Mouse (Mus musculus) C2C12 (cell line): ENCODE measurements around the gene Nostrin. TPM values are rescaled to one million over a fixed set of nuclear protein-coding genes. Genes with fewer than 3 reads are reported as not detected.

Experiments used
- H3K27me3 ChIP-seq: one replicate; pipeline ENCODE4 v1.6.1; 2011; ENCODE audit not compliant: control insufficient read depth, insufficient read depth, insufficient read length
- H3K36me3 ChIP-seq: one replicate; pipeline ENCODE4 v1.6.1; 2011; ENCODE audit not compliant: control insufficient read depth, insufficient read depth
- H3K4me3 ChIP-seq: one replicate; pipeline ENCODE4 v1.5.1; 2011; ENCODE audit warnings: mild to moderate bottlenecking, control low read depth; ENCODE audit not compliant: poor library complexity, insufficient read depth, severe bottlenecking
- H3K79me2 ChIP-seq: one replicate; pipeline ENCODE4 v1.6.1; 2011; ENCODE audit not compliant: control insufficient read depth, insufficient read depth
- H3K79me3 ChIP-seq: one replicate; pipeline ENCODE4 v1.6.1; 2011; ENCODE audit warnings: low read depth, control low read depth
- H3ac ChIP-seq: one replicate; pipeline ENCODE3; 2011; ENCODE audit warnings: low read depth; ENCODE audit not compliant: control insufficient read depth, insufficient read length
- CEBPB ChIP-seq: IDR thresholded peaks from one replicate; pipeline ENCODE4 v1.6.1; 2011; ENCODE audit warnings: low read depth, mild to moderate bottlenecking, control low read depth, moderate library complexity
- CTCF ChIP-seq: IDR thresholded peaks from one replicate; pipeline ENCODE4 v1.5.1; 2011; ENCODE audit not compliant: control insufficient read depth, insufficient read depth, insufficient read length
- FOSL1 ChIP-seq: IDR thresholded peaks from one replicate; pipeline ENCODE4 v1.8.0; 2011; ENCODE audit warnings: mild to moderate bottlenecking, low read length; ENCODE audit not compliant: poor library complexity, insufficient read depth, severe bottlenecking
- MAX ChIP-seq: IDR thresholded peaks from one replicate; pipeline ENCODE4 v1.6.1; 2011; ENCODE audit warnings: mild to moderate bottlenecking, control low read depth
- MYOD1 ChIP-seq: IDR thresholded peaks from one replicate; pipeline ENCODE4 v1.6.1; 2011; ENCODE audit warnings: low read depth; ENCODE audit not compliant: control insufficient read depth, insufficient read length
- MYOG ChIP-seq: IDR thresholded peaks from one replicate; pipeline ENCODE4 v1.6.1; 2011; ENCODE audit not compliant: control insufficient read depth, insufficient read length; ENCODE audit errors: extremely low read depth
- USF1 ChIP-seq: IDR thresholded peaks from one replicate; pipeline ENCODE4 v1.6.1; 2011; ENCODE audit warnings: low read depth, mild to moderate bottlenecking, control low read depth, moderate library complexity
- polyA plus RNA-seq: library from polyadenylated mRNA; unstranded; fragments of >200 nt; fragmentation: generic; extraction: Trizol; gene quantifications from one replicate; pipeline ENCODE4 v1.2.1, GENCODE M21; 2012; ENCODE audit warnings: missing spikeins

Nostrin gene
- polyA plus RNA-seq, 1 experiment, result 0.02 TPM

DNA sequence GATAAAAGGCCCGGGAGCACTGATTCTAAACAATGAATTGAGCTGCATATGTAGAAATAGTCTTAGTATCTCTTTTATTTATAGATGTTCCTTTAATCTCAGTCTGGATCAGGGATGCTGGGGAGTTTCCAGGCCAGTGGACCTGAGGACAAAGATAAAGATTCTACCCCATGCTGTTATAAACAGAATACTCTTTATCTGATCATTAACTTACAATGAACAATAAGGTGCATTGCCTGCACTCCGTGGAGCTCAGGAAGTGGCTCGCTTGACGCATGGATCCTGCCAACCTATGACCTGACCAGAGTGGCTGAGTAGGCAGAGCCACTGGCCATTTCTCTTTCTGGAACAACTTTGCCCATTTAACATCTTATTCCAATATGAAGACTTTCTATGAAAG is 5.2 kb downstream of the Nostrin start:
- no peaks in the 10 kb centered on the region for H3K27me3 ChIP-seq
- H3K36me3 ChIP-seq, result no peaks in the 10 kb centered on the region
- TF ChIP-seq USF1 (no peak), CEBPB (no peak), MAX (no peak), FOSL1 (no peak), MYOG (no peak), CTCF (no peak)
- H3K79me2 ChIP-seq, result no peaks in the 10 kb centered on the region
- no peak overlapping the region for H3K4me3 ChIP-seq
- H3K79me3 ChIP-seq, result no peaks in the 10 kb centered on the region
- H3ac ChIP-seq, result no peak overlapping the region

DNA sequence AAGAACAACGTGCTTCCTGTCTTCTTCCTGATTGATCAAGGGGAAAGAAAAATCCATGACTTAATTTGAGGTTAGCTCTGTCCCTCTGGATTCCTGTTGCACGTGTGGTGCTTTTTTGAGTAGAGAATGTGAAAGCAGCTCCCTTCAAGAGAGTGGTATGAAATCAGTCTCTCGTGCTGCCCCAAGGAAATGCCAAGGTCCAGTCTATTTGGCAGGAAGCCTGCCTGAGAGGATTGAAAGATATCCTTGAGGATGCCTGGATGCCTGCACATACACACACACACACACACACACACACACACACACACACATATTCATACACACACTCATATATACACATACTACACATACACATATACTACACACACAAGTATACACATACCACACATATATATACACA is 13.1 kb downstream of the Nostrin start:
- Histone ChIP-seq H3K4me3 (no peak overlapping the region), H3ac (no peak overlapping the region), H3K36me3 (no peaks in the 10 kb centered on the region), H3K27me3 (no peaks in the 10 kb centered on the region), H3K79me3 (no peaks in the 10 kb centered on the region), H3K79me2 (no peaks in the 10 kb centered on the region)
- TF ChIP-seq MYOD1 (no peak), CEBPB (no peak), MYOG (no peak), MAX (no peak), CTCF (no peak)

DNA sequence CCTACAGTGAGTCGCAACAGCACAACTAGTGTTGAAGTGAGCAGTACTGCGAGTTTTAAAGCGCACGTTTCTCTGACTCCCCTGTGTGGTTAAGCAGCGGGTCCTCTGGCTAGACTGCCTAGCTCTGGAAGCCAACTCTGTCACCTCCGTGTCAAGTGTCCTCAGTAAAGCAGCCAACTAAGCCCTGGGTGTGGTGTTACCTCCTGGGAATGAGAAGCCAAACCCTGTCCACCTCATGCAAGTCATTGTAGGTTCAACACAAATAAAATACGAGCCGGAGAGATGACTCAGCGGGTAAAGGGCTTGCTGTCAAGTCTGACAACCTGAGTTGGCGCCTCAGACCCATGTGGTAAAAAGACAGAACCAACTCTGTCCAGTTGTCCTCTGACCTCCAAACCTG is 13.6 kb downstream of the Nostrin start:
- Histone ChIP-seq H3K79me2 (no peaks in the 10 kb centered on the region), H3K79me3 (no peaks in the 10 kb centered on the region), H3ac (no peak overlapping the region), H3K27me3 (no peaks in the 10 kb centered on the region), H3K4me3 (no peak overlapping the region), H3K36me3 (no peaks in the 10 kb centered on the region)
- no peak for TF ChIP-seq CEBPB
- no peak for TF ChIP-seq FOSL1
- TF ChIP-seq MYOG, result no peak
- no peak for TF ChIP-seq CTCF
- no peak for TF ChIP-seq MAX

DNA sequence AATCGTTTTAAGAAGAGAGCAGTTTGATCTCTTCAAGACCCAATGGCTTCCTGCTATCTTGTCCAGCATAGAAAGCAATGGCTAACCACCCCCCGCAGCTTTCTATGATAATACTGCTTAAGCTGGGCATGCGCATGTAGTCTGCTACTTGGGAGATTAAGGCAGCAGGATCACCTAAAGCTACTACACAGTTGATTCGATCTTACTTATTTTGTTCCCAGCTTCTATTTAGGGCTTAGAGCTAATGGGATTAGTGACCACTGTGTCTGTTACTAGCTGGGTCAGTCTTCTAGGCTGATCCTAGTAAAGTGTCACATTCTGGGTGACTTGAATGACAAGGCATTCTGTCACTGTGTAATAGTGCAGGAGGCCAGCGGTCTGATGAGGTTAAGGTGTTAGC is 15.2 kb downstream of the Nostrin start:
- TF ChIP-seq CTCF (no peak), CEBPB (no peak), MYOG (no peak), FOSL1 (no peak), USF1 (no peak), MAX (no peak), MYOD1 (no peak)
- Histone ChIP-seq H3K79me2 (no peaks in the 10 kb centered on the region), H3K36me3 (no peaks in the 10 kb centered on the region), H3K79me3 (no peaks in the 10 kb centered on the region), H3K4me3 (no peak overlapping the region), H3K27me3 (no peaks in the 10 kb centered on the region), H3ac (no peak overlapping the region)

DNA sequence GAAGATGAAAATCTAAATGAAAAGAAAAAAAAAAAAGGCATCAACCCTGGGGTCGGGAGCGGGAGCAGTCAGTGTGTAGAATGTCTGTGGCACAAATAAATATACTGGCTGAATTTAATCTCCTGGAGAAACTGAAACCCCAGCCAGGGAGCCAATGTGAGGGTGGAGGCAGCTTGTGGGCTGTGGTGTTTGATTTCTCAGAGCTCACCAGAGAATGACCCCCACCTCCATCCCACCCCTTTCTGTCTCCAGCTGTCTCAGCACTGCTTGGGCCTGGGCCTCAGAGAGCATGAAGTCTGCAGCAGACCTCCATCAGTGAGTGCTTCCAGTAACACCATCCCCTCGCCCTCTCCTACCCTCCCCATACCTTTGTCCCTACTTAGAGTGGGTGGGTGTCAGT is 20.3 kb downstream of the Nostrin start:
- no peaks in the 10 kb centered on the region for H3K79me3 ChIP-seq
- no peak for TF ChIP-seq FOSL1
- TF ChIP-seq USF1, result no peak
- H3K79me2 ChIP-seq, result no peaks in the 10 kb centered on the region
- H3K36me3 ChIP-seq, result no peaks in the 10 kb centered on the region
- H3K27me3 ChIP-seq, result no peaks in the 10 kb centered on the region
- no peak overlapping the region for H3ac ChIP-seq
- no peak overlapping the region for H3K4me3 ChIP-seq

DNA sequence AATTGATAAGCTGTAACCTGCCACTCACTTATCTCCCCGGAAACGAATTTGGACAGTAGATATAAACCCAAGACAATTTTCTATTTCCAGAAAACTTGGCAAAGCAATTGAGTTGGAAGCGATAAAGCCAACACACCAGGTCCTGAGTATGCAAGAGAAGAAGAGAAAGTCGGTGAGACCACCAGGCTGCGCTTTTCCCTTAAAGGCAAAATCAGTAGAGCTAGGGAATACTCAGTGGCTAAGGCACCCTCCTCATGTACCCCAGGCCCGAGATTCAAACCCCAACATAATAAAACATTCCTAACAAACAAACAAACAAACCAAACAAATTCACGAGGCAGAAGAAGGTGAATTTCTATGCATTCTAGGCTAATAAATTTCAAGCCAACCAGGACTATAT is 20.7 kb downstream of the Nostrin start:
- Histone ChIP-seq H3ac (no peak overlapping the region), H3K27me3 (no peaks in the 10 kb centered on the region), H3K4me3 (no peak overlapping the region), H3K36me3 (no peaks in the 10 kb centered on the region), H3K79me3 (no peaks in the 10 kb centered on the region), H3K79me2 (no peaks in the 10 kb centered on the region)
- no peak for TF ChIP-seq USF1
- TF ChIP-seq MYOD1, result no peak
- no peak for TF ChIP-seq FOSL1
- no peak for TF ChIP-seq MYOG
